Mouse (Mus musculus): ENCODE results near the gene Lce1a1. TPM values are rescaled to one million over a fixed set of nuclear protein-coding genes. Genes with fewer than 3 reads are reported as not detected.
"Not testable (repeated sequence)": the region's sequence is repeated elsewhere in the genome, so short reads cannot be mapped to it uniquely, and the experiment has no call there.

The Lce1a1 gene
- not detected in 2 replicates for polyA plus RNA-seq (2012; ENCODE audit: insufficient read depth, insufficient read length, missing spikeins)

GRCm38 (mm10) chr3:92648207-92648606, at the start of gene Lce1a1:
TSS of gene Lce1a1 (minus strand) at chr3:92648307.
- Histone ChIP-seq H3K27ac (replicated peaks; ENCODE audit: low read depth, low read length) (no peak within 1 kb of the TSS), H3K4me1 (ENCODE audit: control insufficient read depth, insufficient read depth, insufficient read length, low read length) (no peaks in the 10 kb centered on the region), H3K4me3 (ENCODE audit: insufficient read depth, low read depth, low read length) (no peak within 1 kb of the TSS)

- no peaks in the 10 kb centered on the region for H3K4me1 ChIP-seq (ENCODE audit: control insufficient read depth, insufficient read depth, insufficient read length, low read length)
- H3K27ac ChIP-seq (replicated peaks; ENCODE audit: low read depth, low read length) = no peak overlapping the region
- H3K4me3 ChIP-seq (ENCODE audit: insufficient read depth, low read depth, low read length) = no peak overlapping the region
Observed at GRCm38 (mm10) chr3:92694613-92695012, 46.5 kb upstream of the Lce1a1 start.

GRCm38 (mm10) chr3:92691688-92692087, 43.6 kb upstream of the Lce1a1 start:
- Histone ChIP-seq H3K4me3 (ENCODE audit: insufficient read depth, low read depth, low read length) (no peak overlapping the region), H3K4me1 (ENCODE audit: control insufficient read depth, insufficient read depth, insufficient read length, low read length) (no peaks in the 10 kb centered on the region), H3K27ac (replicated peaks; ENCODE audit: low read depth, low read length) (no peak overlapping the region)

GRCm38 (mm10) chr3:92689154-92689553, 41.0 kb upstream of the Lce1a1 start:
- not testable (repeated sequence) for H3K4me3 ChIP-seq (ENCODE audit: insufficient read depth, low read depth, low read length); H3K27ac ChIP-seq (replicated peaks; ENCODE audit: low read depth, low read length); H3K4me1 ChIP-seq (ENCODE audit: control insufficient read depth, insufficient read depth, insufficient read length, low read length)

- H3K4me1 ChIP-seq (ENCODE audit: control insufficient read depth, insufficient read depth, insufficient read length, low read length) = no peaks in the 10 kb centered on the region
- no peak within 1 kb of the TSS for H3K4me3 ChIP-seq (ENCODE audit: insufficient read depth, low read depth, low read length)
- H3K27ac ChIP-seq (replicated peaks; ENCODE audit: low read depth, low read length) = no peak within 1 kb of the TSS
Observed at GRCm38 (mm10) chr3:92687110-92687509, 39.0 kb upstream of the Lce1a1 start, which contains the start of gene Lce1d. TSS of gene Lce1d (minus strand) at chr3:92687210.

GRCm38 (mm10) chr3:92678947-92679346, 30.8 kb upstream of the Lce1a1 start, which contains the start of gene Lce1c:
TSS of gene Lce1c (plus strand) at chr3:92679247.
- Histone ChIP-seq H3K4me1 (ENCODE audit: control insufficient read depth, insufficient read depth, insufficient read length, low read length) (no peaks in the 10 kb centered on the region), H3K4me3 (ENCODE audit: insufficient read depth, low read depth, low read length) (no peak within 1 kb of the TSS), H3K27ac (replicated peaks; ENCODE audit: low read depth, low read length) (no peak within 1 kb of the TSS)

- Histone ChIP-seq H3K4me1 (ENCODE audit: control insufficient read depth, insufficient read depth, insufficient read length, low read length) (no peaks in the 10 kb centered on the region), H3K4me3 (ENCODE audit: insufficient read depth, low read depth, low read length) (no peak within 1 kb of the TSS), H3K27ac (replicated peaks; ENCODE audit: low read depth, low read length) (no peak within 1 kb of the TSS)
Observed at GRCm38 (mm10) chr3:92670215-92670614, 22.1 kb upstream of the Lce1a1 start, which contains the start of gene Lce1a2. TSS of gene Lce1a2 (minus strand) at chr3:92670315.

GRCm38 (mm10) chr3:92656826-92657225, 8.7 kb upstream of the Lce1a1 start, which contains the start of gene Lce1b:
TSS of gene Lce1b (minus strand) at chr3:92656926.
- H3K27ac ChIP-seq (replicated peaks; ENCODE audit: low read depth, low read length) = no peak within 1 kb of the TSS
- no peaks in the 10 kb centered on the region for H3K4me1 ChIP-seq (ENCODE audit: control insufficient read depth, insufficient read depth, insufficient read length, low read length)
- no peak within 1 kb of the TSS for H3K4me3 ChIP-seq (ENCODE audit: insufficient read depth, low read depth, low read length)

- Histone ChIP-seq H3K4me3 (ENCODE audit: insufficient read depth, low read depth, low read length) (no peak overlapping the region), H3K27ac (replicated peaks; ENCODE audit: low read depth, low read length) (no peak overlapping the region), H3K4me1 (ENCODE audit: control insufficient read depth, insufficient read depth, insufficient read length, low read length) (no peaks in the 10 kb centered on the region)
Observed at GRCm38 (mm10) chr3:92639854-92640253, 8.3 kb downstream of the Lce1a1 start.

- H3K4me3 ChIP-seq (ENCODE audit: insufficient read depth, low read depth, low read length) = no peak overlapping the region
- H3K27ac ChIP-seq (replicated peaks; ENCODE audit: low read depth, low read length) = no peak overlapping the region
- H3K4me1 ChIP-seq (ENCODE audit: control insufficient read depth, insufficient read depth, insufficient read length, low read length) = no peaks in the 10 kb centered on the region
Observed at GRCm38 (mm10) chr3:92638653-92638991, 9.5 kb downstream of the Lce1a1 start.

GRCm38 (mm10) chr3:92637745-92638652, 10.1 kb downstream of the Lce1a1 start:
- H3K27ac ChIP-seq (replicated peaks; ENCODE audit: low read depth, low read length) = no peak overlapping the region
- H3K4me3 ChIP-seq (ENCODE audit: insufficient read depth, low read depth, low read length) = no peak overlapping the region
- H3K4me1 ChIP-seq (ENCODE audit: control insufficient read depth, insufficient read depth, insufficient read length, low read length) = no peaks in the 10 kb centered on the region

- no peak within 1 kb of the TSS for H3K4me3 ChIP-seq (ENCODE audit: insufficient read depth, low read depth, low read length)
- no peaks in the 10 kb centered on the region for H3K4me1 ChIP-seq (ENCODE audit: control insufficient read depth, insufficient read depth, insufficient read length, low read length)
- H3K27ac ChIP-seq (replicated peaks; ENCODE audit: low read depth, low read length) = no peak within 1 kb of the TSS
Observed at GRCm38 (mm10) chr3:92621560-92621959, 26.5 kb downstream of the Lce1a1 start, which contains the start of gene Lce6a. TSS of gene Lce6a (minus strand) at chr3:92621660.

- Histone ChIP-seq H3K27ac (replicated peaks; ENCODE audit: low read depth, low read length) (no peak overlapping the region), H3K4me1 (ENCODE audit: control insufficient read depth, insufficient read depth, insufficient read length, low read length) (no peaks in the 10 kb centered on the region), H3K4me3 (ENCODE audit: insufficient read depth, low read depth, low read length) (no peak overlapping the region)
Observed at GRCm38 (mm10) chr3:92609804-92610203, 38.3 kb downstream of the Lce1a1 start.

- Histone ChIP-seq H3K27ac (replicated peaks; ENCODE audit: low read depth, low read length) (no peak within 1 kb of the TSS), H3K4me3 (ENCODE audit: insufficient read depth, low read depth, low read length) (no peak within 1 kb of the TSS), H3K4me1 (ENCODE audit: control insufficient read depth, insufficient read depth, insufficient read length, low read length) (no peaks in the 10 kb centered on the region)
Observed at GRCm38 (mm10) chr3:92607392-92607791, 40.7 kb downstream of the Lce1a1 start, which contains the start of gene 2210017I01Rik. TSS of gene 2210017I01Rik (minus strand) at chr3:92607492.

GRCm38 (mm10) chr3:92602169-92602568, 45.9 kb downstream of the Lce1a1 start:
- Histone ChIP-seq H3K27ac (replicated peaks; ENCODE audit: low read depth, low read length) (no peak overlapping the region), H3K4me1 (ENCODE audit: control insufficient read depth, insufficient read depth, insufficient read length, low read length) (no peaks in the 10 kb centered on the region), H3K4me3 (ENCODE audit: insufficient read depth, low read depth, low read length) (no peak overlapping the region)

GRCm38 (mm10) chr3:92600456-92600855, 47.7 kb downstream of the Lce1a1 start:
- Histone ChIP-seq H3K4me1 (ENCODE audit: control insufficient read depth, insufficient read depth, insufficient read length, low read length) (no peaks in the 10 kb centered on the region), H3K27ac (replicated peaks; ENCODE audit: low read depth, low read length) (no peak overlapping the region)

More at GRCm38 (mm10) chr3:92600456-92600855, 47.7 kb downstream of the Lce1a1 start:
- no peak overlapping the region for H3K4me3 ChIP-seq (ENCODE audit: insufficient read depth, low read depth, low read length)

Measured in brown adipose tissue, adult 24 weeks (tissue).